Mouse (Mus musculus): ENCODE data around the gene Hdac2.

GRCm38 (mm10) chr10:37035090-37035497 lies 60.8 kb downstream of the Hdac2 start:
- TF ChIP-seq CTCF (IDR thresholded peaks at IDR 0.05; ENCODE audit: low read depth), result no peak
- no peak for TF ChIP-seq EP300 (optimal IDR thresholded peaks at IDR 0.05)
